Mouse (Mus musculus): ENCODE data around the gene Amfr.

Amfr gene

DNA sequence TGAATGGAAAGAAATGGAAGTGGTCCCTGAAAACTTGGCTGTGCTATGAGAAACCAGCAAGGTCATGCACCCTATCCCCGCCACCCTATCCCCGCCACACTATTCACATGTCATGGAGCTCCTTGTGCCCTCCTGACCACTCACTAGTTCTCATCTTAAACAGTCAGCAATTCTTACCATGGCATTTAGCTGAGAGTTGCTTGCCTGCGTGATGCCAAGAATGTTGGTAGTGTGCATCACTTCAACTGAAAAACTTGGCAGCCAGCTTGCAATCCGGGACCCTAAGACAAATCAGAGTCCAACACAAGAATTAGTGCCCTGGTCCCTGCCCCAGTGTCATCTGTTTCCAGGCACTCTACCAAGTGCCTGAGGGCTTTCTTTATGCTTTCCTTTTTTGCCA is 32.5 kb downstream of the Amfr start:
- DNase-seq: no peak

DNA sequence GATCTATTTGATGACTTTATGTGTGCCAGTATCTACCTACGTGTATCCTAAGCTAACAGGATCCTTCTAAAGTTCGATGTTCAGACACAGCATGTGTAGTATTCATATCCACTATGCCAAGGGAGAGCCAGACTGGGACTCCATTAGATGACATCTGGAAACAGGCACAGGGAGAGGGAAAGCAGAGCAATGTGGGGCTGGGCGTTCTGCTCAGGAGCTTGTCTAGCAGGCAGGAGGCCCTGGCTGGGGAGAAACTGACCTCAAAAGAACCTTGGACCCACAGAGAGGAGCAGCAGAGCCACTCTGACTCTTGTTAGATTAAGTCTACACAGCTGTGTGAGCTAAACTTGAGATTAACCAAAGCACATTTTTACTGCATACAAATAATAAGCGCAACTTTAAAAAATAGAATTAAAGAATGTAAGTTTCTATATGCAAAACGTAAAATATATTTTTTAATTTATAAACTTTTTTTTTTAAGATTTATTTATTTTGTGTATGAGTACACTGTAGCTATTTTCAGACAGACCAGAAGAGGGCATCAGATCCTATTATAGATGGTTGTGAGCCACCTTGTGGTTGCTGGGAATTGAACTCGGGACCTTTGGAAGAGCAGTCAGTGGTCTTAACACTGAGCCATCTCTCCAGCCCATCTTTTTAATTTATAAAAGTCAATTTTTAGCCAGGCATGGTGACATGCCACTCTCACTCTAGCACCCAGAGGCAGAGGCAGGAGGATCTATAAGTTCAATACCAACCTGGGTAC is 36.0 kb downstream of the Amfr start:
- no peak for DNase-seq

DNA sequence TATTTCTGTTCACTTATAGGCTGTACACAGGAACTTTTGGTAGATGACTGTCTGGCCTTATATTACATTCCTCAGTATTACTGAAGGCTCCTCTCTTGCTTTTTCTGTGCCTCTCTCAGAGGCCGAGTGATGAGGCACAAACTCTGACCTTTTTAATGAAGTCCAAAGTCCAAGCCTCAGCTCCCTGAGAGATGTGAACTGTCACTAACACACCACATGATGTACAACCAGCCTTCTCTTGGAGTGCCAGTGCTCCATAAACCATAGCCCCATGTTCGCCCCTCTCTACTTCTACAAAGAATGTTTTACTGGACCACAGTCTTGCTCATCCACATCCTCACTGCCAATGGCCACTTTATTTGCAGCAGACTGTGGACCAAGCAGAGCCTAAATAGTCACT is 37.3 kb downstream of the Amfr start:
- DNase-seq: no peak

DNA sequence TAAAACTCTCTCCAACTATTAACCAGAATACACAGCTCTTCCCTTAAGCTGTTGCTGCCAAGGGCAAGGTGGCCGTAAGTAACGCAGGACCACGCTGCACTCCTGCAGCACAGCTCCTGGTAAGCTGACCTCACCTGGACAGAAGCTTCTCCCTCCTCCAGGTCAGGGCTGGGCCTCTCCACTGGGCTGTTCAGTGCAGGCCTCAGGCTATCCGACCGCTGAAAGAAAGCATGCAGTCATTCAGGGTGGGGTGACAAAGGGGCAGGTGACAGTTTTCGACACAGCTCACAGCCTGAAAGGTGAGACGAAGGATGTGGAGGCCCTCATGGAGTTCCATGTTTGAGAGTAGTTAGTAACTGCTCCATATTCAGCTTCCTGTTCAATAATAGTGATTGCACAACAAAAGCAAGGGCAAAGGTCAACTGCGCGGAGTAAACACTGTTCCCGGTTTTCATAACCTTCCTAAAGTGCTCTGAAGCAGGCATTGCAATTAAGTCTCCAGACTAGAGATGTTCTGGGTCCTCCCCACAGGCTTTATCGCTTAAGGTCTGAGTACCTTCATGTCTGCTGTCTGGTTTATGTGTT is 37.9 kb downstream of the Amfr start:
- DNase-seq: no peak

DNA sequence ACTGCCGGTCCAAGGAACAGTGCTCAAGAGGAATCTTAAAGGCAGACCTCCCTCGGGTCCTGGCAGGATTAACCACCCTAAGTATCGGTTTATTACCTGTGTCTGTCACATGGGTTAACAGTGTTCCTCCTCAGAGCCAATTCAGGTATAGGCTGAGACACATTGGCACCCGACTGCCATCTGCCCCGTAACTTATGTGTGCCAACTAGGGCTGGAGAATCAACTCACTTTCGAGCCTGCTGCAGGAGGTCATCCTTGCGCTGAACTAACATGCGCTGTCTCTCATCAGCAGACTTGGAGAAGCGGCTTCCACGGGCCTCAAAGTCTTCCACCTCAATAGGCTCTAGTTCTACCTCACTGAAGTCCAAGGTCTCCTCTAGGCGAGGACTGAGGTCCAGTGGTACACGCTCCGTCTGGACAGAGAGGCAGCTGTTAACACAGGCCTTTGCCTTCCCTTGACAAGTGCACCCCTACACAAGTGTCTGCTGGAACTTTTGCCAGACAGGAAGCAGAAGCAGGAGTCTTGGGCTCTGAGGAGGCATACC is 38.7 kb downstream of the Amfr start:
- DNase-seq: peak; percentile 40

DNA sequence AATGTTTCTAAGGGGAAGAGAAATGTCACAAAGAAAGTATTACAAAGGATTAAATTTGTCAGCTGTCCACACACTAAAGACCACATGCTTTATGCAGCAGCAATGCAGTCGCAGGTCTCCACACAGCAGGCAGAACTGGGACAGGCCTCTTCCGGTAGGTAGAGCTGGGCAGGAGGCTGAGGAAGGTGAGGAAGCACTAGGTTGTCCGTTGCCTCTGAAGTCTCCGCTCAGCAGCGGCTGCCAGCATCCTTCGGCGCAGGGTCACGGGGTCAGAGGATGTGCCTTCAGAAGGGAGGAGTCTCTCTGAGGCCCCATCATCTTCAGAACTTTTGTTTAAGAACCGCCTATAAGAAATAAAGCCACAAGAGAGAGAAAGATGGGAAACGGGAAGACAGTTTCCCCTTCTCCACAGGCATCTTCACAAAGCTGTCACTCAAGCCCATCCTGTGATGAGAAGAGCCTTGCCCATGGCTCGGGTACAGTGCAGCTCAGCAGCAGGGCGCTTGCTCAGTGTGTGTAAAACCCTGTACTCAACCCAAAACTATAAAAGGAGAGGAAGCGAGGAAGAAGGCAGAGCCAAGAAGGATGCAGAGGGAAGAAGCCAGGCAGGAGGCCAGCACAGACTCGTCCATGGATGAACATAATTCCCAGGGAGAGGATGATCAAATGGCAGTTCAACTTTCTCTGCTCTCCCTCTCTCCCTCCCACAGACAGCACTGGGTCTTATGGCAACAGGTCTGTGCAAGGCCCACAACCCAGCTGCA is 39.5 kb downstream of the Amfr start:
- DNase-seq: no peak

DNA sequence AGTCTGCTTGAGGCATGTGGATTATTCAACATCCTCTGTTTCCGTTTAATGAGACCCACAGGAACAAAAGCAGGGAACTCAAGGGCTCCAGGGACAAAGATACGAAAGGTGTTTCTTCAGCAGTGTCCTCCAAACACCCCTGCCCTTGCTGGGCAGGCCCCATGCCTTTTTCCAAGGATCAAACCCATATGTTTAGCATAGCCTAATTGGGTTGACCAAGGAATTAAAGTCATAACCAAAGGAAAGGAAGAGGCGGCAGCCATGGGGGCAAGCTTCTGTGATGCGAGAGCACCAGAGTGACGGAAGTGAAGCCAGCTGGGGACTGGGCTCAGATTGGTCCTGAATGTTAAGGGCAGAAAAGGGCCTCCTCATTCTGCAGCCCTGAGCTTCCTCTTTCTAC is 40.4 kb downstream of the Amfr start:
- DNase-seq: no peak

DNA sequence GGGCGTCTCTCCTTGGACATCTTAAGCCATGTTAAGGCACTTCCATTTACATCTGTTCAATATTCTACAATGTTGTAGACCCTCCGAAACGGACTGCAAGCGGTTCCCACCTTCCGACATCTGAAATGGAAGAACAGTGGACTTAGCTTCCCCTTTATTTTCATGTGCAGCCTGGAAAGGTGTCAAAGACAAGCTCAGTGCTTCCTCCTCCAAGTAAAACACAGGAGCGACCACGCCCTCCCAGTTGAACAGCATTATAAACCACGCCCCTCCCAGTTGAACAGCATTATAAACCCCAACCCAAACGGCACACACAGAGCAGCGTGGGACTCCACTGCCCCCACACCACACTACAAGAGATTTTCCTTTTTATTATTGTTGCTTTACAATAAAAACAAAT is 41.2 kb downstream of the Amfr start:
- DNase-seq: no peak

DNA sequence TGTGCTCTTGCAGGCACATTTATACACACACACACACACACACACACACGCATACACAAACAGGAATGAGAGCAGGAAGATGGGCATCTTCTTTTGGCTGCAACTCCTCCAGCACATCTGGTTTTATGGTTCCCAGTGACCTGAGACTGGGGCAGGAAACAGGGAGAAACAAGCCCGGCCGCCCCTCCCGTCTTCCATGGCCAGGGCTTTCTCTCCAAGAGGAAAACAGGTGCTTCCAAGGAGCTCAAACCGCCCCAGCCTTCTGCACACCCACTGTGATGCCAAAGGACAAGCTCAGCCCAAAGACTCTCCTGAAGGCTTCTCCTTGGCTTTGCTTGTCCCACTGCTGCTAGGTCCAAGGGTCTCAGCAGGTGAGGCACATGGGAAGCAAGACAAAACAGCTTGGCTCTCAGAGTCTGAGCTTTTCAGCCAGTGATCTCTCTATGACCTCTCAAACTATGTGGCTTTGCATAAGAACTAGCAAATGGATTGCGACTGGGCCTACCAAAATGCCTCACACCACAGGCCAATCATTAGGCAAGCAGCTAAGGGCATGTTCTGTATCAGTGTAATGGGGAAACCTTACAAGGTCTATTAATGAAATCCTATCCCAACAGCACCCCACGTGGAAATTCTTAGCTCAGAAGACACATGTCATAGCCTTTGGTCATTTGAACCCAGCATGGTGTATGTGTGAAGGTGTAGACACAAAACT is 42.9 kb downstream of the Amfr start:
- no peak for DNase-seq

DNA sequence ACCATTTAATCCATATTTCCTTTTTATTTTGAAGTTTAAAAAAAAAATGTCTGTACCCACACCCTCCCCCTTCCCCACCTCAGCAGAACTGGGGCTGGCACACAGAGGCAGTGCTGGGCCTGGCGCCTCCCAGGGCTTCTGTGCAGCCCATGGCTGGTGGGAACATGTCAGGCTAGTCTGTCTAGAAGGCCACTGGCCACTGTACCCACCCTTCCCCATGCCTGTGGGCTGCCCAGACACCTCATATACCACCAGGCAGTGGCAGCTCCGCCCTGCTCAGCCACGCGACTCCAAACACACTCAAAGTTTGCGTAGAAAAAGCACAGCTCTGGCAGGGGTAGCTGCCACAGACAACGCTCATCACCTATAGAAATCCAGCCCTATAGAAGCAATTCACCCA is 44.3 kb downstream of the Amfr start:
- no peak for DNase-seq

DNA sequence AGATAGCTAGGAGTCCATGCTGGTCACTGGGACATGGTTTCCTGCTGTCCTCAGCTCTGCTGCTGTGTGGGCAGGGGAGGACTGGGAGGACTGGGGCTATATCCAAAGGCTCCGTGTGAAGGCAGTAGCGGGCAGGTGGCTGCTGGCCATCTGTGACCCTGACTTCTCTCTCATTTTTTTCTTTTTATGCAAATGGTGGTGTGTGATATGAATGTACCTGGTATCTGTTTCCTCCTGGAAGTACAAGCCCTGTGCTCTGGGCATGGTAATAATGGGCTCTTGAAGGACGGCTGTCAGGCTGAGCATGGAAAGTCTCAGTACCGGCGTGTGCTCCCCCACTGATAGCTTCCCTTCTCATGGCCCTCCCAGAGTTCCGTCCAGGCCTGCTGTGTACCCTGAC is 51.7 kb downstream of the Amfr start:
- DNase-seq: no peak

DNA sequence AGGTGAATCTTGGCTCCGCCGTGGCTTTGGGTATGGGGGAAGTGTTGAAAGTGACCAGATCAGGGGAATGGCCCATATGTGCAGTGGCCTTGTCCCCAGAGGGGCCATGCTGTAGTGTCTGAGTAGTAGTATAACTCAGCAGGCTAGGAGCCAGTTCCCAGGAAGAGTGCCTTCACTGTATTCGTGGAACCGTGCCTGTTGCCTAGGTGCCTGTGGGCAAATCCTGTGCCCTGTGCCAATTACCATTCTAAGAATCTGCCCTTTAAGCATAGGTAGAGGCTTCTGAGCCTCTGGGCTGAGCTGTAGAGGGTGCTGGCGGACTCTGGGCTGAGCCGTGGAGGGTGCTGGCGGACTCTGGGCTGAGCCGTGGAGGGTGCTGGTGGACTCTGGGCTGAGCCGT is 54.2 kb downstream of the Amfr start:
- no peak for DNase-seq

DNA sequence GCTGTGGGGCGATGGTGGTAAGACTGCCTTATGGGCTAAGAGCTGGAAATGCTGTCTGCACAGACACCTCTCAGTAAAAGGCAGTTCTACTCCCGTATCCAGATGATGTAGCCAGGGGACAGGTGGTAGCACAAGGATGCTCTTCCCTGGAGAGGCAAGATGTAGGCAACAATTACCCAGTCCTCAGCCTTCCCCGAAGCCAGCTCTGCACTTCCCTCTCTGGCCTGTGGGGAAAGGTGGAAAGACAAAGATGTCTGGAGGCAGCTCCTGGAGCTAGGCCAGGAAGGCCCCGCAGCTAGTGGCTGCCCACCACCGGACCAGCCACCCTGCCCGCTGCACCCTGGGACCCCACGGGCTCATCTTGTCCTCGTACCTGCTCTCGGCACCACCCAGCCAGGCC is 60.1 kb downstream of the Amfr start:
- DNase-seq: no peak

DNA sequence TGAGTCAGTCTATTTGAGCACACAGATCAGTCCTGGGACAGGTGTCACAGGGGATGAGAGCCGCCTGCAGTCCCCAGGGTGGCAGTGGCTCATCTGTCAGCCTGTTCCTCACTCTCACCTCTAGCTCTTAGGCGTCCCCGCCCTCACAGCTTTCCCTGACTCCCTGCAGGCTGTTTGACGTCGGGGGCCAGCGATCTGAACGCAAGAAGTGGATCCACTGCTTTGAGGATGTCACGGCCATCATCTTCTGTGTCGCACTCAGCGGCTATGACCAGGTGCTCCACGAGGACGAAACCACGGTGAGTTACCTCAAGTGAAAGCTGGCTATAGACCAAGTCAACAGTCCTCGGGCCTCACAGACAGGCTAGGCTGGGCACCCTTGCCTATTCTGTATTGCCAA is 62.5 kb downstream of the Amfr start:
- peak; percentile 60 for DNase-seq

DNA sequence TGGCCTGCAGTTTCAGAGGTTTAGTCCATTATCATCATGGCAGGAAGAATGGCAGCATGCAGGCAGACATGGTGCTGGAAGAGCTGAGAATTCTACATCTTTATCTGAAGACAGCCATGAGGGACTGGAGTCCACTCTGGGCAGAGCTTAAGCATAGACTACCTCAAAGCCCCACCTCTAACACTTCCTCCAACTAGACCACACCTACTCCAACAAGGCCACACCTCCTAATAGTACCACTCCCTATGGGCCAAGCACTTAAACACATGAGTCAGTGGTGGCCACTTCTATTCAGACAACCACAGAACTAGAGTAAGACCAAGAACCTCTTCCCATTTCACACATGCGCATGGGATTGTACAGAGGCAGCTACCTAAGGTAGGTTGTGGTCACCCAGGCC is 66.2 kb downstream of the Amfr start:
- no peak for DNase-seq

DNA sequence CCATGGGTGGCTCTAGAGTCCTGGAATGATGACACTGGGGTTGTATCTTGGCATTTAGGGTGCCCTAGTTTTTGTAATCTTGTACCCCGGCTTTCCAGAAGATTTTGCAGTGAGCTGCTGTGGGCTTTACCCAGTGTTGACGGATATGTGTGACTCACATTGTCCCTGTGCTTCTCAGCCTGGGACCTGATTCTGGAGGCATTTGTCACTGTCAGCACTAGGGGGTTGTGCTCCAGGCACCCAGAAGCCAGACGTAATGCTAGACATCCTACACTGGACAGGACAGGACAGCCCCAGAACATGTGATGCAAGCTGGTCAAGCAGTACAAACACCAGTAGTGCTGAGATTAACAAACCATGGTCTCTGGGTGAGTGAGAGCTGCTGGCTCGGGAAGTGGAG is 66.9 kb downstream of the Amfr start:
- no peak for DNase-seq

DNA sequence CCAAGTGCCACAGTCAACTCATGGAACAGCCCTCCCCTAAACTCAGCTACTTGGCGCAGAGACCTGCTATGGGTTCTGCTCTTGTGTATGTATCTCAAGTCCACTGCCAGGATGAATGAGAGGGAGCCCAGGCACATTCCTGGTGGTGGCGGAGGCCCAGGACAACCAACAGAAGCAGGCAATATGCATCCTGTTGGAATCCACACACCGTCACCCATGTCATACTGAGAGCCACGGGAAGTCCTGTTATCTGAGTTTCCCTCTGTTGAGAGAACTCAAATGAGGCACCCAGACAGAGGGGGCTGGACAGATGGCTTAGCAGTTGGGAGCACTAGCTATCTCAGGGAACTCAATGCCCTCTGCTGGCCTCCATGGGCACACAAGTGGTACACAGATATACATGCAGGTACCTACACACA is 71.0 kb downstream of the Amfr start:
- DNase-seq: peak; percentile 74

DNA sequence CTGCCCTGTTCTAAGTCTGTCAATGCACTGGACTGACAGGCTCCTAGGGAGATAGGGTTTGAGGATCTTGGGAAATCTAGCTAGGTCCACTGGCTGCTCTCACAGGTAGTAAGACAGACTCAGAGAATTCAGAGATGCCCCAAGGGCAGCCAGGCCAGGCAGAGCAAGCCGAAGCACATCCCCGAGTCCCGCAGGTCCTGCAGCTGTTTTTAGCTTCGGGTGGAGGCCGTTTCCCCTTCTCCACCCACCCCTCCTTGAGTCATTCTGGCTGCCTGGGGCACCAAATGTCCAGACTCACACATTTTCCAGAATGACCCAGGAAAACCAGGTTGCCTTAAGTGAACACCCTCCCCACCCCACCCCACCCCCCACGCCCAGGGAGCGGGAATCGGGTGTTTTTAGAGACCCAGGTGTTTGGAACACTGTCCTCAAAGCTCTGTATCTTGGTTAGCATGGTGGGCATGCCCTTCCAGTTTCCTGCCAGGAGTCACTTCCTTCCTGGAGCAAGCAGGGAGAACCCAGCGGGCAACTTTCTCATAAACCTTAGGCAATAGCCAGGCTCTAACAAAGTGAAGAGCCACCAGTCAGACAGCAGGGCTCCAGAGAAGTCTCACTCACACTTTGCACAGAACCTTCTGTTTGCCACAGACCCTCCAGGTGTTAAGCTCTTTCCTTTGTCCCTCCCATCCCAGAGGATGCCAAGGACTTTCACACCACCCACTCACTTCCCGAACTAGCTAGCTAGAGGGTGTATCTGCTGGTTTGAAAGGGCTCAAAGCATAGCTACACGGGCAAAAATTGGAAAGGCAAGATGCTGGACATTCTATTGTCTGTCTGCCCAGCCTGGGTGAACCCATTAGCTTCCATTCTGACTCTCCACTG is 71.9 kb downstream of the Amfr start:
- no peak for DNase-seq

DNA sequence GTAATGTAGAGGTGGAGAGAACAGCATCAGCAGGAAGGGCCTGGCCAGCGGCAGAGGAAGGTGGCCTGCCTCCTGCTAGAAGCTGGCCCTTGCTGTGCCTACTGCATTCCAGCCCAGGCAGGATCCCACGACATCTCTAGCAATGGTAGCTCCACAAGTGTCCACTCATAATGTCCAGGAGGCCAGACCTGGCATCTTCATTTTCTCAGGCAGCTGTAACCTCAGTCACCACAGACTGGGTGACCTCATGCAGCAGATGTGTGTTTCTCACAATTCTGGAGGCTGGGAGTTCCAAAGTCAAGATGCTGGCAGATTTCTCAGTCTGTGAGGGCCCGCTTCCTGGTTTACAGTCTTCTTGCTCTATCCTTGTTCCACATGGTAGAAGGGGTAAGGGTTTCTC is 74.4 kb downstream of the Amfr start:
- no peak for DNase-seq

DNA sequence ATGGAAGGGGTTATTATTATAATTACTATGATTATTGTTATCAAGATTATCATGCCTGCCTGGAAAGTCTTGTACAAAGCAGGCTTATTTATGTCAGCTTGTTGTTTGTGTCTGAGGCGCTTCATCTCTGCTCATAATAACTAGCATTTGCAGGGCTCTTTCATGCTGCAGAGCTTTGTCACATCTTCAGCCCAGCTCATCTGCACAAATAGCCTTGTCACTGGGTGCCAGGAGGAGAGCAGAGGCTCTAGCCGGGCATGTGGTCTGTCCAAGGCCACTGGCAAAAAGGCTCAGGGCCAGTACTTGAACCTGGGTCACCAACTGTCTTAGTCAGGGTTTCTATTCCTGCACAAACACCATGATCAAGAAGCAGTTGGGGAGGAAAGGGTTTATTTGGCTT is 79.4 kb downstream of the Amfr start:
- no peak for DNase-seq

DNA sequence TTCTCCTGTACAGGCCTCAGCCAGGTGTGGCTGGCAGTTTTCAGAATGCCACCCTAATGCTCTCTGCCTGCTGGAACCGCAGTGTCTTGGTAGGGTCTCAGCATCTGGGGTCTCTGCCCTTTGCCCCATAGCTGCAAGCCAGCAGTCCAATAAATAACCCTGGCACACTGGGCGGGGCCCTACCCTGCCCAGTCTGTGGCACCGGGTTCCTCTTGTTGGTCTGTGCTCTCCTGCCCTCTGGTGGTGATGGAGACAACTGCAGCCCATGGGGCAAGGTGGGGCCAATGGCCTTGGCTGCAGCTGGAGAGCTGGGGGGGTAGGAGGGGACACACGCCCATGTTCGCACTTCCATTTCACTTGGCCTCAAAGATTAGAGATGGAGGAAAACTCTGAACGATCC is 79.8 kb downstream of the Amfr start:
- DNase-seq: peak; percentile 85

DNA sequence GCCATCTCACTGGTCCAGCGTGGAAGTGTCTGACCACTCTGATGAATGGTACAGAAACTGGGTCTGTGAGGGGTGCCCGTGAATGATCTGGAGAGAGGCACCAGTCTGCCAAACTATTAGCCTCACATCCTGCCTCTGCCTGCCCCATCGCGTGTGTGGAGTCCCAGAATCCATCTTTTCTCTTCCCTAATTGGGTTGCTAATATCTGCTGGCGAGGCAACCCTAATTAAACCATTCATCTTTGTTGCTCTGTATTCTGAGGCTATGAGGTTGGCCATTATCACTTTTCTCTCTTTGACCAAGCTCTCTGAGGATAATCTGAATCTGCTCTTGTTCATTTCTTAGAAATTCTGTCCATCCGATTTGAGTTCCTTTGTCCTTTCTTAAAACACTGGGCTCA is 81.3 kb downstream of the Amfr start:
- DNase-seq: no peak
